Mouse (Mus musculus) hindbrain, embryonic 16.5 days (tissue): ENCODE results near the gene Etv1. TPM values are rescaled to one million over a fixed set of nuclear protein-coding genes. Genes with fewer than 3 reads are reported as not detected.
A peak's percentile ranks its signal among the peaks of the same experiment; 100 is the strongest.
"Not testable (repeated sequence)": the region's sequence is repeated elsewhere in the genome, so short reads cannot be mapped to it uniquely, and the experiment has no call there.

Experiments used
- ATAC-seq: fragments of 200-750 bp; cut with Nextera tagmentation; 2 replicates; pipeline ENCODE4 v1.8.0; 2017; ENCODE audit warnings: moderate TSS enrichment, moderate library complexity
- H3K27ac ChIP-seq: fragments of 300-500 bp; sonication (generic); 2 replicates; pipeline ENCODE4 v1.5.1; 2014; ENCODE audit warnings: low read depth, mild to moderate bottlenecking, control low read depth, low read length, moderate library complexity
- H3K27me3 ChIP-seq: fragments of 300-500 bp; sonication (generic); replicated peaks from 2 replicates; pipeline ENCODE4 v1.6.1; 2014; ENCODE audit warnings: low read length; ENCODE audit not compliant: control insufficient read depth, insufficient read depth
- H3K36me3 ChIP-seq: fragments of 300-500 bp; sonication (generic); 2 replicates; pipeline ENCODE4 v1.6.1; 2014; ENCODE audit warnings: mild to moderate bottlenecking, low read length, moderate library complexity, mixed read lengths; ENCODE audit not compliant: control insufficient read depth, insufficient read depth
- H3K4me1 ChIP-seq: fragments of 300-500 bp; sonication (generic); 2 replicates; pipeline ENCODE4 v1.6.1; 2014; ENCODE audit warnings: low read depth, low read length; ENCODE audit not compliant: control insufficient read depth, insufficient read depth
- H3K4me2 ChIP-seq: fragments of 300-500 bp; sonication (generic); 2 replicates; pipeline ENCODE4 v1.6.1; 2014; ENCODE audit warnings: mild to moderate bottlenecking, low read length, control low read depth, moderate library complexity
- H3K4me3 ChIP-seq: fragments of 300-500 bp; sonication (generic); 2 replicates; pipeline ENCODE4 v1.5.1; 2014; ENCODE audit warnings: mild to moderate bottlenecking, low read length, control low read depth, moderate library complexity
- H3K9ac ChIP-seq: fragments of 300-500 bp; sonication (generic); 2 replicates; pipeline ENCODE4 v1.6.1; 2014; ENCODE audit warnings: low read depth, mild to moderate bottlenecking, control low read depth, low read length, moderate library complexity
- H3K9me3 ChIP-seq: fragments of 300-500 bp; sonication (generic); 2 replicates; pipeline ENCODE4 v1.6.1; 2014; ENCODE audit warnings: mild to moderate bottlenecking, low read length, moderate library complexity; ENCODE audit not compliant: control insufficient read depth
- WGBS: fragments of 180-500 bp; shearing (Covaris S2); extraction: QIAGEN DNeasy Blood & Tissue Kit; methylation state at CpG from one replicate; pipeline ENCODE4 v1.1.7; 2014; 5-methylcytosine and 5-hydroxymethylcytosine counted together
- polyA plus RNA-seq: library from polyadenylated mRNA; unstranded; fragments of >200 nt; fragmentation: Nextera tagmentation; extraction: Ambion mirVana; gene quantifications from 2 replicates; pipeline ENCODE4 v1.2.1, GENCODE M21; 2015

The Etv1 gene
- polyA plus RNA-seq, 1 experiment from 2014 or later = 25.8 TPM

- no peak overlapping the region for H3K4me2 ChIP-seq
- no peak for ATAC-seq
- no peak overlapping the region for H3K9ac ChIP-seq
- no peak overlapping the region for H3K27ac ChIP-seq
- no peak overlapping the region for H3K4me3 ChIP-seq
- WGBS = 75% methylated on average over 6 of the region's 6 CpGs
- no peaks in the 10 kb centered on the region for H3K27me3 ChIP-seq
- H3K36me3 ChIP-seq = no peaks in the 10 kb centered on the region
- H3K4me1 ChIP-seq = no peaks in the 10 kb centered on the region
- no peaks in the 10 kb centered on the region for H3K9me3 ChIP-seq
Observed at GRCm38 (mm10) chr12:38812392-38812791, 33.2 kb downstream of the Etv1 start.

- Histone ChIP-seq H3K27ac (no peak overlapping the region), H3K9ac (no peak overlapping the region), H3K4me1 (no peaks in the 10 kb centered on the region), H3K4me3 (no peak overlapping the region), H3K9me3 (no peaks in the 10 kb centered on the region), H3K4me2 (no peak overlapping the region), H3K27me3 (no peaks in the 10 kb centered on the region), H3K36me3 (no peaks in the 10 kb centered on the region)
- 85% methylated on average over 6 of the region's 6 CpGs for WGBS
- no peak for ATAC-seq
Observed at GRCm38 (mm10) chr12:38814010-38814786, 35.0 kb downstream of the Etv1 start.

- Histone ChIP-seq H3K36me3 (no peaks in the 10 kb centered on the region), H3K4me2 (no peak overlapping the region), H3K27ac (no peak overlapping the region), H3K9me3 (no peaks in the 10 kb centered on the region), H3K4me1 (no peaks in the 10 kb centered on the region), H3K27me3 (no peaks in the 10 kb centered on the region), H3K4me3 (no peak overlapping the region), H3K9ac (no peak overlapping the region)
- WGBS = 70% methylated on average over 3 of the region's 3 CpGs
- ATAC-seq = no peak
Observed at GRCm38 (mm10) chr12:38816235-38816634, 37.1 kb downstream of the Etv1 start.

- 87% methylated on average over 2 of the region's 2 CpGs for WGBS
- Histone ChIP-seq H3K36me3 (no peaks in the 10 kb centered on the region), H3K4me1 (no peaks in the 10 kb centered on the region), H3K27ac (no peak overlapping the region), H3K27me3 (no peaks in the 10 kb centered on the region), H3K9me3 (no peaks in the 10 kb centered on the region), H3K4me2 (no peak overlapping the region), H3K9ac (no peak overlapping the region), H3K4me3 (no peak overlapping the region)
- no peak for ATAC-seq
Observed at GRCm38 (mm10) chr12:38818320-38818719, 39.1 kb downstream of the Etv1 start.

GRCm38 (mm10) chr12:38820642-38821041 is 41.5 kb downstream of the Etv1 start:
- Histone ChIP-seq H3K9me3 (no peaks in the 10 kb centered on the region), H3K4me1 (no peaks in the 10 kb centered on the region), H3K4me3 (no peak overlapping the region), H3K36me3 (no peaks in the 10 kb centered on the region), H3K9ac (no peak overlapping the region), H3K27ac (no peak overlapping the region), H3K27me3 (no peaks in the 10 kb centered on the region), H3K4me2 (no peak overlapping the region)
- WGBS = 78% methylated on average over 4 of the region's 4 CpGs
- ATAC-seq = no peak

GRCm38 (mm10) chr12:38824405-38824804 is 45.2 kb downstream of the Etv1 start:
- H3K27me3 ChIP-seq = no peaks in the 10 kb centered on the region
- no peak overlapping the region for H3K27ac ChIP-seq
- H3K9ac ChIP-seq = no peak overlapping the region
- 67% methylated on average over 10 of the region's 10 CpGs for WGBS
- no peak for ATAC-seq
- H3K4me1 ChIP-seq = no peaks in the 10 kb centered on the region
- H3K36me3 ChIP-seq = no peaks in the 10 kb centered on the region
- peak overlapping the region; percentile 13; the same call in 1 of the 2 replicates for H3K4me2 ChIP-seq
- H3K4me3 ChIP-seq = no peak overlapping the region; the same call in 1 of the 2 replicates
- no peaks in the 10 kb centered on the region for H3K9me3 ChIP-seq

- Histone ChIP-seq H3K27ac (no peak overlapping the region), H3K27me3 (no peaks in the 10 kb centered on the region), H3K9ac (no peak overlapping the region), H3K36me3 (no peaks in the 10 kb centered on the region), H3K4me2 (no peak overlapping the region), H3K9me3 (no peaks in the 10 kb centered on the region), H3K4me1 (no peaks in the 10 kb centered on the region), H3K4me3 (no peak overlapping the region)
- WGBS = 88% methylated on average over 10 of the region's 10 CpGs
- ATAC-seq = no peak
Observed at GRCm38 (mm10) chr12:38832981-38833380, 53.8 kb downstream of the Etv1 start.

GRCm38 (mm10) chr12:38834581-38834980 is 55.4 kb downstream of the Etv1 start:
- no peak overlapping the region for H3K4me2 ChIP-seq
- no peak overlapping the region for H3K4me3 ChIP-seq
- no peak for ATAC-seq
- H3K4me1 ChIP-seq = no peaks in the 10 kb centered on the region
- no peaks in the 10 kb centered on the region for H3K27me3 ChIP-seq
- WGBS = 86% methylated on average over 4 of the region's 4 CpGs
- H3K9ac ChIP-seq = no peak overlapping the region
- no peak overlapping the region for H3K27ac ChIP-seq
- no peaks in the 10 kb centered on the region for H3K9me3 ChIP-seq
- H3K36me3 ChIP-seq = no peaks in the 10 kb centered on the region

- not testable (repeated sequence) for ATAC-seq
- 92% methylated on average over 5 of the region's 8 CpGs for WGBS
Observed at GRCm38 (mm10) chr12:38834986-38835385, 55.8 kb downstream of the Etv1 start.

More at GRCm38 (mm10) chr12:38834986-38835385, 55.8 kb downstream of the Etv1 start:
- not testable (repeated sequence) for H3K36me3 ChIP-seq, H3K4me3 ChIP-seq, H3K27ac ChIP-seq, H3K27me3 ChIP-seq, H3K9ac ChIP-seq, H3K4me2 ChIP-seq, H3K4me1 ChIP-seq, H3K9me3 ChIP-seq
